17 mouse cellular contexts compared by ENCODE assay signal in genomic region chr5:117717120-117717519, GRCm38 (mm10).
"Had no signal": no experiment of that assay in that cellular context is flagged by ENCODE, and none has a peak within 500 bp of the region (broad histone marks: within the 10 kb centered on the region; RNA-seq: fewer than 3 reads in every experiment).

No protein-coding gene starts in this region.

- H3K4me2 ChIP-seq: limb, embryonic 12.5 days; limb, embryonic 15.5 days; liver, embryonic 11.5 days; lung, embryonic 14.5 days; midbrain, embryonic 12.5 days; midbrain, embryonic 15.5 days; neural tube, embryonic 12.5 days; neural tube, embryonic 15.5 days had no signal

- ATAC-seq: liver, postnatal 0 days; lung, postnatal 0 days; midbrain, embryonic 15.5 days had no signal

- H3K27me3 ChIP-seq: midbrain, embryonic 12.5 days; midbrain, embryonic 15.5 days; neural tube, embryonic 12.5 days; neural tube, embryonic 15.5 days had no signal

- H3K4me3 ChIP-seq: limb, embryonic 12.5 days; limb, embryonic 15.5 days; midbrain, embryonic 12.5 days; midbrain, embryonic 15.5 days; neural tube, embryonic 12.5 days; neural tube, embryonic 15.5 days had no signal

- H3K36me3 ChIP-seq: limb, embryonic 12.5 days; limb, embryonic 15.5 days; midbrain, embryonic 12.5 days; midbrain, embryonic 15.5 days; neural tube, embryonic 12.5 days; neural tube, embryonic 15.5 days had no signal

- H3K9me3 ChIP-seq: limb, embryonic 12.5 days; limb, embryonic 15.5 days; midbrain, embryonic 12.5 days; midbrain, embryonic 15.5 days; neural tube, embryonic 12.5 days; neural tube, embryonic 15.5 days had no signal

- DNase-seq: kidney, postnatal 14 days; kidney, postnatal 4 days; left cerebral cortex, postnatal 4 days; liver, postnatal 0 days; lung, embryonic 14.5 days; thymus, adult 2 months; thymus, postnatal 25 days had no signal

- H3K9ac ChIP-seq: limb, embryonic 12.5 days; limb, embryonic 15.5 days; liver, embryonic 14.5 days; liver, postnatal 0 days; lung, embryonic 14.5 days; midbrain, embryonic 12.5 days; midbrain, embryonic 15.5 days; neural tube, embryonic 12.5 days; neural tube, embryonic 15.5 days had no signal

- H3K4me1 ChIP-seq: limb, embryonic 12.5 days; limb, embryonic 15.5 days; midbrain, embryonic 15.5 days; neural tube, embryonic 12.5 days; neural tube, embryonic 15.5 days had no signal

- H3K27ac ChIP-seq: limb, embryonic 12.5 days; limb, embryonic 15.5 days; liver, embryonic 14.5 days; macrophage; midbrain, embryonic 12.5 days; midbrain, embryonic 15.5 days; neural tube, embryonic 12.5 days; neural tube, embryonic 15.5 days had no signal
